Mouse (Mus musculus): ENCODE measurements around the gene P2rx6.

GRCm38 (mm10) chr16:17529981-17530586, 31.6 kb upstream of the P2rx6 start:
- TF ChIP-seq CTCF (IDR thresholded peaks at IDR 0.05) (no peak), EP300 (IDR thresholded peaks at IDR 0.05) (no peak)
